Mouse (Mus musculus) neural tube, embryonic 15.5 days (tissue): Measurements from ENCODE around the gene Tspoap1. TPM values are rescaled to one million over a fixed set of nuclear protein-coding genes. Genes with fewer than 3 reads are reported as not detected.

ENCODE experiments used
- ATAC-seq: fragments of 200-750 bp; cut with Nextera tagmentation; 2 replicates; pipeline ENCODE4 v1.8.0; 2017; ENCODE audit warnings: mild to moderate bottlenecking, moderate TSS enrichment, moderate library complexity; ENCODE audit not compliant: low FRiP score
- H3K27ac ChIP-seq: fragments of 300-500 bp; sonication (generic); replicated peaks from 2 replicates; pipeline ENCODE4 v1.5.1; 2015; ENCODE audit warnings: mild to moderate bottlenecking, inconsistent platforms
- H3K27me3 ChIP-seq: fragments of 300-500 bp; sonication (generic); replicated peaks from 2 replicates; pipeline ENCODE4 v1.6.1; 2015; ENCODE audit warnings: inconsistent platforms
- H3K36me3 ChIP-seq: fragments of 300-500 bp; sonication (generic); 2 replicates; pipeline ENCODE4 v1.6.1; 2015; ENCODE audit warnings: inconsistent platforms
- H3K4me1 ChIP-seq: fragments of 300-500 bp; sonication (generic); 2 replicates; pipeline ENCODE4 v1.6.1; 2015; ENCODE audit warnings: inconsistent platforms
- H3K4me2 ChIP-seq: fragments of 300-500 bp; sonication (generic); 2 replicates; pipeline ENCODE4 v1.6.1; 2015; ENCODE audit warnings: inconsistent platforms, mild to moderate bottlenecking, moderate library complexity
- H3K4me3 ChIP-seq: fragments of 300-500 bp; sonication (generic); replicated peaks from 2 replicates; pipeline ENCODE4 v1.5.1; 2015; ENCODE audit warnings: mild to moderate bottlenecking, inconsistent platforms
- H3K9ac ChIP-seq: fragments of 300-500 bp; sonication (generic); replicated peaks from 2 replicates; pipeline ENCODE4 v1.6.1; 2015; ENCODE audit warnings: mild to moderate bottlenecking, inconsistent platforms
- H3K9me3 ChIP-seq: fragments of 300-500 bp; sonication (generic); replicated peaks from 2 replicates; pipeline ENCODE4 v1.6.1; 2016; ENCODE audit warnings: inconsistent platforms
- WGBS: fragments of 180-500 bp; shearing (Covaris S2); methylation state at CpG from one replicate; pipeline ENCODE4 v1.1.7; 2015; ENCODE audit warnings: mixed read lengths; 5-methylcytosine and 5-hydroxymethylcytosine counted together
- polyA plus RNA-seq: library from polyadenylated mRNA; unstranded; fragments of >200 nt; fragmentation: Nextera tagmentation; extraction: Ambion mirVana; gene quantifications from 2 replicates; pipeline ENCODE4 v1.2.1, GENCODE M21; 2015

The Tspoap1 gene
- polyA plus RNA-seq, 1 experiment from 2014 or later, result 43.8 TPM

DNA sequence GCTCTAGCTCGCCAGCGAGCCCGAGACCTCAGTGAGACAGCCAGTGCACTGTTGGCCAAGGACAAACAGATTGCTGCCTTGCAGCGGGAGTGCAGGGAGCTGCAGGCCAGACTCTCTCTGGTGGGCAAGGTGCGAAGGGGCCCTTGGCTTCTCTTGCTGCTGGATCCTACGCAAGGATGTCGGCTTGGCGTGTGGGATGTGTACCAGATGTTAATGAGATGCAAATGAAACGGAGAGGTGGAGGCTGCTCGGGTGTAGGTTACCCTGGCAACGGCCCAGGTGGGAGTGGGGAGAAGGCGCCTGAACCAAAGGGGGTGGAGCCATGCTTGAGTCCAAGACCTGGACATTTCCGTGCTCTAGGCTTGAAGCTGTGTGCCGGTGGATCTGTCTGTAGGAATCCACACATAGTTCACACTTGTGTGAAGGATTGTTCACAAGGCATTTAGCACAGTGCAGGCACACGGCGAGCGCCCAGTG lies 3.2 kb downstream of the Tspoap1 start:
- H3K27me3 ChIP-seq, result peaks cover 10% of the 10 kb centered on the region
- no peaks in the 10 kb centered on the region for H3K9me3 ChIP-seq
- H3K4me1 ChIP-seq, result peaks cover 57% of the 10 kb centered on the region
- 1% methylated on average over 17 of the region's 17 CpGs for WGBS
- H3K4me3 ChIP-seq, result peak overlapping the region; percentile 71
- H3K9ac ChIP-seq, result peak overlapping the region; percentile 80
- peak; percentile 58 for ATAC-seq
- H3K4me2 ChIP-seq, result peak overlapping the region; percentile 96
- peak overlapping the region; percentile 86 for H3K27ac ChIP-seq
- H3K36me3 ChIP-seq, result peaks cover 18% of the 10 kb centered on the region

DNA sequence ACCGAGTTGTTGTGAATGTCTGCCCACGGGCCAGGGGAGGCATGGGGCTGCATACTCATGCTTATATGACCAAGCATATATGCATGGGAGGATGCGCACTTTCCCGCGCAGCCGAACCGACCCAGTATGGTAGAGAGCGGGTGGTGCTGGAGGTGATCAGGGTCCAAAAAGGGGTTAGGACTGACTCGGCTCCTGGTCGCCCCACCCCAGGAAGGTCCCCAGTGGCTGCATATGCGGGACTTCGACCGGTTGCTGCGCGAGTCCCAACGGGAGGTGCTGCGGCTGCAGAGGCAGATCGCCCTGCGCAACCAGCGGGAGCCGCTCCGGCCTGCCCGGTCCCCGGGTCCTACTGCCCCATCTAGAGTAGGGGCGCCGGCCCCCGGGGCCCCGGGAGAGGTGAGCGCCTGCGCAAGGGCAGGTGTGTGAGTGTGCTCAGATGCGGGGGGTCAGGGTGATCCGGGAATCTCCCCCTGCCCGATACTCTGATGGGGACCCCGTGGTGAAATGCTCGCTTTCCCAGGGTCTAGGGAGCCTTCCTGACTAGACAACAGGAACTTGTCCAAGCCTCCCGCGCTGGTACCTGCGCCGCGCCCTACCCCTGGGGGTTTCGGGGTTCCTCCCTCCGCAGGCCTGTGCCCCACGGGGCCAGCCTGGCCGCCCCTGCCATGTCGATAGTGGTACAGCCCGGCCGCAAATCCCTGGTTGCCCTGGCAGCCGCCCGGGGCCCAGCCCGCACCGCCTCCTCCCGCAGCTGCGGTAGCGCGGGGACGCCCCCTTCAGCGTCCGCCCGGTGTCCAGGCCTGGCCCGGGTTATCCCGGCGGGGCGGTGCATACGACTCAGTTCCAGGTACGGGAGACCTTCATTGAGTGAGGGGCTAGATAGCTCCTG lies 3.9 kb downstream of the Tspoap1 start:
- ATAC-seq, result peak; percentile 26
- no peaks in the 10 kb centered on the region for H3K9me3 ChIP-seq
- WGBS, result under 1% methylated on average over 65 of the region's 65 CpGs
- H3K9ac ChIP-seq, result peak overlapping the region; percentile 80
- peak overlapping the region; percentile 71 for H3K4me3 ChIP-seq
- H3K4me2 ChIP-seq, result peak overlapping the region; percentile 96
- H3K27ac ChIP-seq, result peak overlapping the region; percentile 86
- H3K36me3 ChIP-seq, result peaks cover 22% of the 10 kb centered on the region
- H3K27me3 ChIP-seq, result peaks cover 10% of the 10 kb centered on the region
- peaks cover 57% of the 10 kb centered on the region for H3K4me1 ChIP-seq

DNA sequence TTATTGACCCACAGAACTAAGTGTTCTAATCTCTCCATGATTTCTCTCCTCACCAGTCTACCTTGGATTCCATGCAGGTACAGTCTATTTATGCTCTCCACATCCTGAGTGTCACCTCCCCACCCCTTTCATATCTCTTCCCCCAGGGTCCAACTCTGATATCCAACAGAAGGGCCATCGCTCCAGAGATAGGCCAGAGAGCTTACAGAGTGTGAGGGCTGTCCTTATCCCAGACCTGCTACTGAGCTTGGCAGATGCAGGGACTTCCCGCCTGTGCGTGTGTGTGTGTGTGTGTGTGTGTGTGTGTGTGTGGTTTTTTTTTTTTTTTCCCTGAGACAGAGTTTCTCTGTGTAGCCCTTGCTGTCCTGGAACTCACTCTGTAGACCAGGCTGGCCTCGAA lies 8.4 kb downstream of the Tspoap1 start:
- Histone ChIP-seq H3K4me1 (peaks cover 19% of the 10 kb centered on the region), H3K27ac (no peak overlapping the region), H3K4me3 (no peak overlapping the region), H3K4me2 (no peak overlapping the region), H3K36me3 (peaks cover 55% of the 10 kb centered on the region), H3K27me3 (peaks cover 10% of the 10 kb centered on the region), H3K9ac (no peak overlapping the region), H3K9me3 (no peaks in the 10 kb centered on the region)
- 92% methylated on average over 4 of the region's 4 CpGs for WGBS
- ATAC-seq, result no peak

DNA sequence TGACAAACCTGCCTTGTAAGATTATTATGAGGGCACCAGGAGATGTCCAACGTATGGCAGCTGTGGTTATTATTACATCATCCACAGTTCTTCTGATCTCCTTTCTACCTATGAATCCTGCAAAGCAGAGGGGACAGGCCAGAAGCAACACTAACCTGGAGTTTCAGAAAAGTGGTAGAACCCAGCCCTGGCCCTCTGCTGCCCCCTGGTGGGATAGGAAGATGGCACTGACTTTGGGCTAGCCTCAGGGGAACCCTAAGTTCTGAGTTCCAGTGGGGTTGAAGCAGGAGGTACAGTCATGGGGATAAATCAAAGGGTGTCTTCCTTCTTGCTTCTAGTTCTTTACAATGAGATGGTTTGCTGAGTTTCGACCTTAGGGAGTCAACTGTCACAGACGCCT lies 10.6 kb downstream of the Tspoap1 start:
- Histone ChIP-seq H3K9ac (no peak overlapping the region), H3K9me3 (no peaks in the 10 kb centered on the region), H3K4me2 (no peak overlapping the region), H3K36me3 (peaks cover 60% of the 10 kb centered on the region), H3K4me1 (no peaks in the 10 kb centered on the region), H3K27ac (no peak overlapping the region), H3K27me3 (peaks cover 3% of the 10 kb centered on the region), H3K4me3 (no peak overlapping the region)
- WGBS, result 70% methylated on average over 3 of the region's 3 CpGs
- ATAC-seq, result no peak

DNA sequence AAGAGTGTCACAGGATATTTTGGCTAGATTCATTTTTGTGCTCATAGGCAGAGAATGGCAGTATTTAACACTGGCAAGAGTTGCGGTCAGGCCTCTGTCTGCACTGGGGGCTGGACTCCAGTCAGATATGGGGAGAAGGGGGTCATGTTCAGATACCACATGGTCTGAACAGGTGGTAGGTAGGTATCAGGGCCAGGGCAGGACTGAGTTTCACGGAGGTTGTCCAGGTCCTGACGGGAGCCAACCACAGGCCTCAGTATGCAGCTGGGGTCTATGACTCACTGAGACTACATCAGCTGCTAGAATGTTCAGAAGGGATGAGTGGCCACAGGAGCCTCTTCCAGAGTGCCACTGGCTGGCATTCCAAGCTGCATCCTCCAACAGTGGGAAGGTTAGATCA lies 12.0 kb downstream of the Tspoap1 start:
- no peaks in the 10 kb centered on the region for H3K4me1 ChIP-seq
- no peak overlapping the region for H3K4me2 ChIP-seq
- no peak overlapping the region for H3K9ac ChIP-seq
- WGBS, result 94% methylated on average over 3 of the region's 3 CpGs
- no peaks in the 10 kb centered on the region for H3K9me3 ChIP-seq
- ATAC-seq, result no peak
- H3K27me3 ChIP-seq, result no peaks in the 10 kb centered on the region
- no peak overlapping the region for H3K27ac ChIP-seq
- H3K4me3 ChIP-seq, result no peak overlapping the region
- H3K36me3 ChIP-seq, result peaks cover 66% of the 10 kb centered on the region

DNA sequence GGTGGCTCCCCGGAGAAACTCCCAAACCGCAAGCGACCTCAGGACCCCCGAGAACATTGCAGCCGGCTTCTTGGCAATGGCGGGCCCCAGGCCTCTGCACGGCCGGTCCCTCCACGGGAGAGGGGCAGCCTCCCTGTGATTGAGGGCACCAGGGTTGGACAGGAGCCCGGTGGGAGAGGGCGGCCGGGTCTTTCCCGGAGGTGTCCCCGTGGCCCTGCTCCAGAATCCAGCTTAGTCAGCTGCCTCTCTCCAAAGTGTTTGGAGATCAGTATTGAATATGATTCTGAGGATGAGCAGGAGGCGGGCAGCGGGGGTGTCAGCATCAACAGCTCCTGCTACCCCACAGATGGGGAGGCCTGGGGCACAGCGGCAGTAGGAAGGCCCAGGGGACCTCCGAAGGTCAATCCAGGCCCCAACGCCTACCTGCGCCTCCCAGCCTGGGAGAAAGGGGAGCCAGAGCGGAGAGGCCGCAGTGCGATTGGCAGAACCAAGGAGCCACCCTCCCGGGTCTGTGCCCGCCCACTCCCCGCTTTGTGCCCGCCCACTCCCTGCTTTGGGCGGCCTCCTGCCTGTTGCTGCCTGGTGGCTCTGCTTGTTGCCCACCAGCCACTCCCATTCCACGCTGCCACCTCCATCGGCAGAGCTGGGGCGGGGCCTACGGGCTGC lies 17.9 kb downstream of the Tspoap1 start:
- H3K27ac ChIP-seq, result no peak overlapping the region
- ATAC-seq, result 0 out of 2 replicates have a peak, but pooled peaks have one; percentile 54
- 14% methylated on average over 31 of the region's 32 CpGs for WGBS
- H3K4me2 ChIP-seq, result peak overlapping the region; percentile 59
- no peaks in the 10 kb centered on the region for H3K9me3 ChIP-seq
- no peak overlapping the region; the same call in 1 of the 2 replicates for H3K9ac ChIP-seq
- H3K36me3 ChIP-seq, result peaks cover 50% of the 10 kb centered on the region
- peak overlapping the region; percentile 26 for H3K4me3 ChIP-seq
- peaks cover 8% of the 10 kb centered on the region; the same call in 1 of the 2 replicates for H3K4me1 ChIP-seq
- H3K27me3 ChIP-seq, result peaks cover 8% of the 10 kb centered on the region; the same call in 1 of the 2 replicates

DNA sequence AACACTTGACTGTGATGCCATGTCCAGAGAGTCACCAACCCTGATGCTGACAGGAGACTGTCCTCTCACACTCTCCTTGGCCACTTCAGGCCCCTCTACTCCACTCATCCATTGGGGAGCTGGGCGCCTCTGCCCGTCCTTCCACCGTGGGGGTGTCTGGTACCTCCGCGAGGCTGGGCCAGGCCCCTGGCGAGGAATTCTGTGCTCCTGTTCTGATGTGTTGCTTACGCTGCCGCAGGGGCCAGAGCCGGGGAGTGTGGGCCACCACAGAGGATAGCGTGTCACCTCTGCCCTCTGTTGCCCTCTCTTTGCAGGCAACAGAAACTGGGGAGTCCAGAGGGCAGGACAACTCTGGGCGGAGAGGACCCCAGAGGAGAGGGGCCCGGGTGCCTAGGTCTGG lies 18.6 kb downstream of the Tspoap1 start:
- 51% methylated on average over 12 of the region's 12 CpGs for WGBS
- no peaks in the 10 kb centered on the region for H3K9me3 ChIP-seq
- 0 out of 2 replicates have a peak overlapping the region, but pooled peaks have one; percentile 3 for H3K9ac ChIP-seq
- 0 out of 2 replicates have a peak, but pooled peaks have one; percentile 7 for ATAC-seq
- peaks cover 8% of the 10 kb centered on the region; the same call in 1 of the 2 replicates for H3K27me3 ChIP-seq
- H3K4me2 ChIP-seq, result peak overlapping the region; percentile 59
- no peak overlapping the region for H3K27ac ChIP-seq
- peaks cover 49% of the 10 kb centered on the region for H3K36me3 ChIP-seq
- H3K4me3 ChIP-seq, result no peak overlapping the region
- peaks cover 8% of the 10 kb centered on the region; the same call in 1 of the 2 replicates for H3K4me1 ChIP-seq

DNA sequence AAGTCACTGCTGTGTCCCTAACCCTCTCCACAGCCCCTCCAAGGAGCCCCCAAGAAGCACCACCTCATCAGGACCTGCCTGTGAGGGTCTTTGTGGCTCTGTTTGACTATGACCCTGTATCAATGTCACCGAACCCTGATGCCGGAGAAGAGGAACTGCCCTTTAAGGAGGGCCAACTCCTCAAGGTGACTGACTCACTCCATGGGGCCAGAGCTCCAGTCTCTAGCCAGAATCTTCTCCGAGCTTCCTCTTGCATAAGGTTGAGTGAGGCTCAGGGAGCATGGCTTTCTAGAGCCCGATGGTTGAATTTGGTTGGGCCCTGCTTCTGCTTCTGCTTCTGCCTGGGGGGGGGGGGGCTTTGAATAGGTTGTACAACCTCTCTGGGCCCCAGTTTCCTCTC lies 19.1 kb downstream of the Tspoap1 start:
- H3K36me3 ChIP-seq, result peaks cover 52% of the 10 kb centered on the region

DNA sequence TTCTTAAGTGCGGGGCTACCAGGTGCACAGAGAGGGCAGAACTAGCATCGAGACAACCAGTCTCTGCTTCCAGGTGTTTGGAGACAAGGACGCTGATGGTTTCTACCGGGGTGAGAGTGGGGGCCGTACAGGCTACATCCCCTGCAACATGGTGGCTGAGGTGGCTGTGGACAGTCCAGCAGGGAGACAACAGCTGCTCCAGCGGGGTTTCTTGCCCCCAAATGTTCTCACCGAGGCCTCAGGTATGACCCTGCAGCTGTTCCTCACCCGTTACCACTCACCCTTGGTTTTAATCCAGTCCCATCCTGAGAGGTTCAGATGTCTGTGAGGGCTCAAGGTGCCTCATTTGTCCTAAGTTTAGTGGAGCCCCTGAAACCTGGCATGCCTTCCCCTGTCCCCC lies 19.8 kb downstream of the Tspoap1 start:
- Histone ChIP-seq H3K27ac (no peak overlapping the region), H3K9me3 (no peaks in the 10 kb centered on the region), H3K4me3 (no peak overlapping the region), H3K9ac (no peak overlapping the region), H3K4me1 (peaks cover 8% of the 10 kb centered on the region; the same call in 1 of the 2 replicates), H3K4me2 (no peak overlapping the region), H3K27me3 (peaks cover 8% of the 10 kb centered on the region; the same call in 1 of the 2 replicates), H3K36me3 (peaks cover 59% of the 10 kb centered on the region)
- WGBS, result 87% methylated on average over 8 of the region's 8 CpGs
- no peak for ATAC-seq

More for the DNA sequence above, 19.1 kb downstream of the Tspoap1 start:
- Histone ChIP-seq H3K27me3 (peaks cover 8% of the 10 kb centered on the region; the same call in 1 of the 2 replicates), H3K9ac (no peak overlapping the region), H3K4me3 (no peak overlapping the region), H3K4me1 (peaks cover 8% of the 10 kb centered on the region; the same call in 1 of the 2 replicates), H3K27ac (no peak overlapping the region), H3K4me2 (no peak overlapping the region), H3K9me3 (no peaks in the 10 kb centered on the region)
- 83% methylated on average over 4 of the region's 4 CpGs for WGBS
- ATAC-seq, result no peak

DNA sequence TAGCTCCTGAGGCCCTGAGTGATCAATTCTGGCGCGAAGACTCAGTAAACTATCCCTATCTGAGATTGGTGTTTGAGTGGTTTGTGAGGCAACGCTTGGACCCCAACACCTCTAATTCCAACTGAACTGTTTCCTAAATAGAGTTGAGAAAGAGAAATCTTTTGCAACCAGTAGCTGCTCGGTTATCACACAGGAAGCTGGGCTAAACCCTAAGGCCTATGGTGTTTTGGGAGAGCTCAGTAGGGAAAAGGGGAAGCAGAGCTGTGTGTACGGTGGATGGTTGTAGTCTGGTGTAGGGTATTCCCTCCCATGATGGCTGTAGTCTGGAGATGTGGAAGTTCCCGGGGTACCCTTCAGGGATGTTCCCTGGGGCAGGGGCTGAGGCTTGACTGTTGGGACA lies 29.7 kb downstream of the Tspoap1 start:
- peaks cover 3% of the 10 kb centered on the region for H3K36me3 ChIP-seq
- H3K9me3 ChIP-seq, result no peaks in the 10 kb centered on the region
- H3K27me3 ChIP-seq, result no peaks in the 10 kb centered on the region
- 88% methylated on average over 6 of the region's 6 CpGs for WGBS
- no peak overlapping the region for H3K9ac ChIP-seq
- no peak overlapping the region for H3K4me2 ChIP-seq
- no peak overlapping the region for H3K4me3 ChIP-seq
- no peak for ATAC-seq
- H3K27ac ChIP-seq, result no peak overlapping the region
- H3K4me1 ChIP-seq, result no peaks in the 10 kb centered on the region

DNA sequence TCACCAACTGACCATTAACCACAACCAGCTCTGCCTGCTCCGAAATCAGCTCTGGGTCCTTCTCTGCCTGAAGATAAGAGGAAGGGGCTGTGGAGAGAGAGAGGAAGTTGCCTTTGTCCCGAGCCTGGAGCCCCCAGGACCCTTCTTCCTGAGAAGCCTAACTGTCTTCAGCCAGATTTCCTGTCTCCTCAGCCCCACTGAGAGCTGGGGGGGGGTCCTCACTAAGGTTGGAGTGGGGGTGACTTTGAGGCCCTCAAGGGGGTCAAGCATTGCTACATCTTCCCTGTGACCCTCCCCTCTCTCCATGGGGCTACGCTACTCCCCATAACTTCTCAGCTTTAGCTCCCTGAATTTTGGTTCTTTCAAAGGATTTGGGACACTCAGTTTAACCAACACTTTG lies 33.1 kb downstream of the Tspoap1 start, which contains the start of gene Mpo:
Mpo (plus strand) TSS at position 122 of the 400 bp plus-strand sequence.
- Histone ChIP-seq H3K4me2 (no peak within 1 kb of the TSS), H3K27ac (no peak within 1 kb of the TSS), H3K9ac (no peak within 1 kb of the TSS), H3K27me3 (no peaks in the 10 kb centered on the region), H3K4me3 (no peak within 1 kb of the TSS), H3K36me3 (no peaks in the 10 kb centered on the region), H3K4me1 (no peaks in the 10 kb centered on the region), H3K9me3 (no peaks in the 10 kb centered on the region)
- no peak for ATAC-seq
- WGBS, result 78% methylated on average over 3 of the region's 3 CpGs
